Mouse (Mus musculus): Measurements from ENCODE around the gene Pls1. TPM values are rescaled to one million over a fixed set of nuclear protein-coding genes. Genes with fewer than 3 reads are reported as not detected.
A peak's percentile ranks its signal among the peaks of the same experiment; 100 is the strongest.

The Pls1 gene
- polyA plus RNA-seq, 1 experiment from 2014 or later: 2.9 TPM

DNA sequence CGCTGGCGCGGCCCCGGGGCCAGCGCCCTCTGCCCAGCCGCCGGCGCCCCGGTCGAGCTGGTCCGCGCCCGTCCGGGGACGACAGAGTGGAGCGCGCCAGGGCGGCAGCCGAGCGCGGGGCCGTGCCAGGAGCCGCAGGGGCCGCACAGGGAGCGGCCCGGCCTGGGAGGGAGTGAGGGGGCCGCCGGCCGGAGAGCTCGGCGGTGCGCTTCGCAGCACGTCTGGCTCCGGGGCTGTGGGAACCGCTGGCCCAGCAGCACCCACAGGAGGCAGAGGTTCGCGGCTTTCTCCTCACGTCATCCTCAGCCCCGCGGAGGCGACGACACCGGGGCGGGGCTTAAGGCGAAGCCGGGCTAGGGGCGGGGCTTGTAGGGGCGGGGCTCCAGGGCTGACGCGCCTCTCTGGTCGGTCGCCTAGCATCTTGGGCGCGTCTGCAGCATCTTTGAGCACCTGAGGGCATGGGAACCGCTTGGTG lies 95.0 kb downstream of the Pls1 start, which contains the start of gene Trpc1:
Gene Trpc1 (minus strand): TSS at position 339 of the 475 bp plus-strand sequence.
- peak within 1 kb of the TSS; percentile 98 for H3K4me3 ChIP-seq (ENCODE audit: low read length)
- H3K4me2 ChIP-seq (ENCODE audit: low read length): peak within 1 kb of the TSS; percentile 79
- peak; percentile 99 for ATAC-seq
- H3K9me3 ChIP-seq (ENCODE audit: control insufficient read depth, low read length): no peaks in the 10 kb centered on the region
- H3K4me1 ChIP-seq (ENCODE audit: control insufficient read depth, insufficient read depth, low read depth, low read length): peaks cover 6% of the 10 kb centered on the region
- H3K27me3 ChIP-seq (replicated peaks; ENCODE audit: control insufficient read depth, insufficient read depth, low read length): 0 out of 2 replicates have a peak, but pooled peaks cover 3% of the 10 kb centered on the region
- H3K27ac ChIP-seq (ENCODE audit: low read depth, low read length): peak within 1 kb of the TSS; percentile 73; the same call in 1 of the 2 replicates
- whole genome bisulfite sequencing: under 1% methylated on average over 37 of the region's 56 CpGs
- no peaks in the 10 kb centered on the region for H3K36me3 ChIP-seq (ENCODE audit: control insufficient read depth, insufficient read depth, low read length)
- peak within 1 kb of the TSS; percentile 99 for H3K9ac ChIP-seq (ENCODE audit: low read depth, low read length)

DNA sequence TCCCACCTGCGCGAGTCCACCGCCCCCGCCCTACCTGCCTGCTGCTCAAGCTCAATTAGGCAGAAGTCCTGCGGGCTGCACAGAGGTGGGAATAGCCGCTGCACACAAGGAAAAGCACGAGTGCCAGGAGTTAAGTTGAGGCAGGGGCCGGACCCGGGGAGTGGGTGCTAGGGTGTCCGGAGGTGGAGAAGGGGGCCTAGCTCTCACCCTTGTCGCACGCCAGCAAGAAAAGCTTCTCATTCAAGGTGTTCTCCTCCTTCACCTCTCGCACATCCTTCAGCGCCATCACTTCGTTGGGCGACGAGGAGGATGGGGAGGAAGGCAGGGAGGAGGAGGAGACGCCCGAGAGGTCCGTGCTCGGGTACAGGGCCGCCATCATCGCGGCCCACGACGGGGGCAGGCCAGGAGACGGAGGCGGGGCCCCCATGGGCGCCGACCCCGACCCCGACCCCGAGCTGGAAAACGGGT lies 95.6 kb downstream of the Pls1 start:
- Histone ChIP-seq H3K27ac (ENCODE audit: low read depth, low read length) (no peak overlapping the region; the same call in 1 of the 2 replicates), H3K4me1 (ENCODE audit: control insufficient read depth, insufficient read depth, low read depth, low read length) (peaks cover 6% of the 10 kb centered on the region), H3K27me3 (replicated peaks; ENCODE audit: control insufficient read depth, insufficient read depth, low read length) (0 out of 2 replicates have a peak, but pooled peaks cover 3% of the 10 kb centered on the region), H3K4me3 (ENCODE audit: low read length) (peak overlapping the region; percentile 98), H3K4me2 (ENCODE audit: low read length) (peak overlapping the region; percentile 79), H3K36me3 (ENCODE audit: control insufficient read depth, insufficient read depth, low read length) (no peaks in the 10 kb centered on the region), H3K9ac (ENCODE audit: low read depth, low read length) (peak overlapping the region; percentile 99), H3K9me3 (ENCODE audit: control insufficient read depth, low read length) (no peaks in the 10 kb centered on the region)
- peak; percentile 65 for ATAC-seq
- 1% methylated on average over 29 of the region's 34 CpGs for WGBS

DNA sequence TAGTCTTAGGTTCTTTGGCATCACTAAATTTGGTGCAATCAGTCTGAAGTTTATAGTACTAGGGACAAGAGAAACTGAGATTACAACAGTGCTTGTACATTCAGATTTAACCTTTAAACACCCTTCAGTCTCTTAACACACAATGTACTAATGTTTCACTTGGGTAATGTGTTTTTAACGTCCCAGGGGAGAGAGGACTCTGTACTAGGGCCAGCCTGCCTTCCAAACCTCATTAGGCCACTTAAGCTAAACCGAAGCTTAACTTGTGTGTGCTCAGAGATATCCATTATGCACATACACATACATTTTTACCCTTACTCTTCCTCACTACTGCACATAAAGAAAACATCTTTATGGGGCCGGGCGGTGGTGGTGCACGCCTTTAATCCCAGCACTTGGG lies 97.8 kb downstream of the Pls1 start:
- Histone ChIP-seq H3K4me1 (ENCODE audit: control insufficient read depth, insufficient read depth, low read depth, low read length) (peaks cover 6% of the 10 kb centered on the region), H3K27me3 (replicated peaks; ENCODE audit: control insufficient read depth, insufficient read depth, low read length) (no peaks in the 10 kb centered on the region), H3K4me2 (ENCODE audit: low read length) (no peak overlapping the region), H3K36me3 (ENCODE audit: control insufficient read depth, insufficient read depth, low read length) (no peaks in the 10 kb centered on the region), H3K27ac (ENCODE audit: low read depth, low read length) (no peak overlapping the region), H3K9me3 (ENCODE audit: control insufficient read depth, low read length) (no peaks in the 10 kb centered on the region), H3K9ac (ENCODE audit: low read depth, low read length) (no peak overlapping the region), H3K4me3 (ENCODE audit: low read length) (no peak overlapping the region)
- 89% methylated on average over 5 of the region's 5 CpGs for WGBS
- ATAC-seq: no peak

GRCm38 (mm10) chr9:95744845-95745613 lies 100.1 kb downstream of the Pls1 start:
- Histone ChIP-seq H3K27me3 (replicated peaks; ENCODE audit: control insufficient read depth, insufficient read depth, low read length) (no peaks in the 10 kb centered on the region), H3K9ac (ENCODE audit: low read depth, low read length) (no peak overlapping the region), H3K4me2 (ENCODE audit: low read length) (no peak overlapping the region), H3K36me3 (ENCODE audit: control insufficient read depth, insufficient read depth, low read length) (no peaks in the 10 kb centered on the region), H3K27ac (ENCODE audit: low read depth, low read length) (no peak overlapping the region), H3K4me3 (ENCODE audit: low read length) (no peak overlapping the region), H3K9me3 (ENCODE audit: control insufficient read depth, low read length) (no peaks in the 10 kb centered on the region), H3K4me1 (ENCODE audit: control insufficient read depth, insufficient read depth, low read depth, low read length) (peaks cover 6% of the 10 kb centered on the region)
- 62% methylated on average over 7 of the region's 7 CpGs for WGBS
- ATAC-seq: no peak

GRCm38 (mm10) chr9:95736238-95736637 lies 108.9 kb downstream of the Pls1 start:
- H3K9ac ChIP-seq (ENCODE audit: low read depth, low read length): no peak overlapping the region
- no peak for ATAC-seq

DNA sequence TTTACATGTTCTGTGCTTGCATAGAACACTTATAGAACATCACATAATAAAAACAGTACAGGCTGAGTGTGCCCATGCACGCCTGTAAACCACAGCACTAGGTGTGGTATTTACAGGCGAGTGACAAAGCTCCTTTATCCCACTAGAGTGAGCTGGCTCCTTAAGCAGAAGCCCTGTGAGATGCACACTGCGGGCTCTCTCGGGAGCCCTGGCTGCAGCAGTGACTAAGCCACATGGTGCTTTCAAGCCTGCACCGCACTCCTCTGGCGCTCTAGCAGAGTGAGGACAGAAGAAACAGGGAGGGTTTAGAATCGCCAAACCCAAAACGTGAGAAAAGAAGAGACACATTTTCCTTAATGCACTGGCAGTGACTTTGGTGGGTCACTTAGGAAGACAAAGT lies 132.5 kb downstream of the Pls1 start:
- no peaks in the 10 kb centered on the region for H3K4me1 ChIP-seq (ENCODE audit: control insufficient read depth, insufficient read depth, low read depth, low read length)
- H3K27me3 ChIP-seq (replicated peaks; ENCODE audit: control insufficient read depth, insufficient read depth, low read length): no peaks in the 10 kb centered on the region
- H3K9ac ChIP-seq (ENCODE audit: low read depth, low read length): no peak overlapping the region
- H3K27ac ChIP-seq (ENCODE audit: low read depth, low read length): no peak overlapping the region
- no peak overlapping the region for H3K4me3 ChIP-seq (ENCODE audit: low read length)
- WGBS: 35% methylated on average over 8 of the region's 8 CpGs
- H3K36me3 ChIP-seq (ENCODE audit: control insufficient read depth, insufficient read depth, low read length): peaks cover 15% of the 10 kb centered on the region
- H3K9me3 ChIP-seq (ENCODE audit: control insufficient read depth, low read length): no peaks in the 10 kb centered on the region
- 0 out of 2 replicates have a peak, but pooled peaks have one; percentile 24 for ATAC-seq
- no peak overlapping the region for H3K4me2 ChIP-seq (ENCODE audit: low read length)

More at GRCm38 (mm10) chr9:95736238-95736637, 108.9 kb downstream of the Pls1 start:
- no peaks in the 10 kb centered on the region for H3K27me3 ChIP-seq (replicated peaks; ENCODE audit: control insufficient read depth, insufficient read depth, low read length)
- H3K9me3 ChIP-seq (ENCODE audit: control insufficient read depth, low read length): no peaks in the 10 kb centered on the region
- H3K4me3 ChIP-seq (ENCODE audit: low read length): no peak overlapping the region
- H3K4me1 ChIP-seq (ENCODE audit: control insufficient read depth, insufficient read depth, low read depth, low read length): no peaks in the 10 kb centered on the region
- no peak overlapping the region for H3K27ac ChIP-seq (ENCODE audit: low read depth, low read length)
- no peak overlapping the region for H3K4me2 ChIP-seq (ENCODE audit: low read length)
- H3K36me3 ChIP-seq (ENCODE audit: control insufficient read depth, insufficient read depth, low read length): peaks cover 7% of the 10 kb centered on the region

GRCm38 (mm10) chr9:95708943-95709342 lies 136.2 kb downstream of the Pls1 start:
- H3K4me1 ChIP-seq (ENCODE audit: control insufficient read depth, insufficient read depth, low read depth, low read length): no peaks in the 10 kb centered on the region
- H3K4me2 ChIP-seq (ENCODE audit: low read length): no peak overlapping the region
- no peak overlapping the region for H3K9ac ChIP-seq (ENCODE audit: low read depth, low read length)
- ATAC-seq: no peak
- no peak overlapping the region for H3K27ac ChIP-seq (ENCODE audit: low read depth, low read length)
- H3K36me3 ChIP-seq (ENCODE audit: control insufficient read depth, insufficient read depth, low read length): peaks cover 17% of the 10 kb centered on the region
- no peaks in the 10 kb centered on the region for H3K9me3 ChIP-seq (ENCODE audit: control insufficient read depth, low read length)
- no peak overlapping the region for H3K4me3 ChIP-seq (ENCODE audit: low read length)
- H3K27me3 ChIP-seq (replicated peaks; ENCODE audit: control insufficient read depth, insufficient read depth, low read length): no peaks in the 10 kb centered on the region

DNA sequence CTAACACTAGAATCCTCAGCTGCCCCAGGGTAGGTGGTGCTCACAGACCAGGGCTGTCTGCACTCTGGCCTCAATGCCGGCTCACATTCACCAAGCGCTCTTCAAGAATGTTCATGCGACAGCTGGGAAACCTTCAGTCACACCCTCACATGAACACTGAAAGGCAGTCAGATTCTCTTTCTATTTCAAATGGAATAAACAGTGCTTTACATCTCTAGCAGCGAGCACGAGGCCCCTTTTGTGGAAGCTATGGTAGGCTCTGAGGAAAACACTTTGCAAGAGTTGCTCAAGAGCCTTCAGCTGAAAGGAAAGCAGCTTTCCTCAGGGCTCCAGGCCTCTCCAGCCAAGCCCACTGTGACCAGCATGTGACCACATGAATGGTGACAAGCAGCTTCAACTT lies 139.7 kb downstream of the Pls1 start:
- Histone ChIP-seq H3K27me3 (replicated peaks; ENCODE audit: control insufficient read depth, insufficient read depth, low read length) (no peaks in the 10 kb centered on the region), H3K9me3 (ENCODE audit: control insufficient read depth, low read length) (no peaks in the 10 kb centered on the region), H3K4me2 (ENCODE audit: low read length) (no peak overlapping the region), H3K27ac (ENCODE audit: low read depth, low read length) (no peak overlapping the region), H3K4me1 (ENCODE audit: control insufficient read depth, insufficient read depth, low read depth, low read length) (no peaks in the 10 kb centered on the region), H3K36me3 (ENCODE audit: control insufficient read depth, insufficient read depth, low read length) (peaks cover 17% of the 10 kb centered on the region), H3K9ac (ENCODE audit: low read depth, low read length) (no peak overlapping the region), H3K4me3 (ENCODE audit: low read length) (no peak overlapping the region)
- no peak for ATAC-seq
- WGBS: 88% methylated on average over 5 of the region's 5 CpGs

GRCm38 (mm10) chr9:95704078-95704477 lies 141.0 kb downstream of the Pls1 start:
- Histone ChIP-seq H3K27me3 (replicated peaks; ENCODE audit: control insufficient read depth, insufficient read depth, low read length) (no peaks in the 10 kb centered on the region), H3K9ac (ENCODE audit: low read depth, low read length) (no peak overlapping the region), H3K4me2 (ENCODE audit: low read length) (no peak overlapping the region), H3K27ac (ENCODE audit: low read depth, low read length) (no peak overlapping the region), H3K4me3 (ENCODE audit: low read length) (no peak overlapping the region), H3K36me3 (ENCODE audit: control insufficient read depth, insufficient read depth, low read length) (peaks cover 12% of the 10 kb centered on the region), H3K4me1 (ENCODE audit: control insufficient read depth, insufficient read depth, low read depth, low read length) (no peaks in the 10 kb centered on the region), H3K9me3 (ENCODE audit: control insufficient read depth, low read length) (no peaks in the 10 kb centered on the region)
- 91% methylated on average over 3 of the region's 3 CpGs for WGBS
- no peak for ATAC-seq

Measured in hindbrain, embryonic 16.5 days (tissue).